26 mouse cellular contexts compared by ENCODE assay signal in genomic region chr16:38874481-38874880, GRCm38 (mm10). TPM values are rescaled to one million over a fixed set of nuclear protein-coding genes. Genes with fewer than 3 reads are reported as not detected.
DNase-seq lines count a peak whose midpoint lies in the region; ATAC-seq and TF ChIP-seq lines count a peak whose summit lies in the region.
"Had no signal": no experiment of that assay in that cellular context is flagged by ENCODE, and none has a peak within 500 bp of the region (broad histone marks: within the 10 kb centered on the region; RNA-seq: fewer than 3 reads in every experiment).

No protein-coding gene starts in this region.

- no peak overlapping the region for H3K4me3 ChIP-seq in kidney, embryonic 14.5 days (ENCODE audit: low read length)
- H3K4me3 ChIP-seq: embryonic facial prominence, embryonic 12.5 days; gastrocnemius, adult 2 months; limb, embryonic 12.5 days; liver, embryonic 15.5 days; megakaryocyte, embryonic 14.5 days had no signal

- H3K9me3 ChIP-seq in kidney, embryonic 14.5 days (ENCODE audit: control insufficient read depth, low read length): no peaks in the 10 kb centered on the region
- H3K9me3 ChIP-seq: embryonic facial prominence, embryonic 12.5 days; limb, embryonic 12.5 days; liver, embryonic 15.5 days had no signal

- DNase-seq in layer of hippocampus, adult 18-20 months (ENCODE audit: low spot score in 2 of 2): peak; percentile 7 to 38
- no peak for DNase-seq in layer of hippocampus, postnatal 25 days (ENCODE audit: extremely low spot score in 1 of 2, low spot score in 1 of 2)
- DNase-seq in brain, embryonic 14.5 days (ENCODE audit: low read depth): peak; percentile 41
- peak; percentile 67 to 82 for DNase-seq in frontal cortex, adult 2 months (ENCODE audit: extremely low spot score in 1 of 2, low spot score in 1 of 2)
- peak; percentile 34 to 43 for DNase-seq in left cerebral cortex, postnatal 36 days (ENCODE audit: low spot score in 2 of 2)
- DNase-seq in retina, postnatal 1 day: no peak
- DNase-seq: adrenal gland, postnatal 14 days; B cell, adult 2 months; cerebellum, adult 2 months; gastrocnemius, adult 2 months; heart, postnatal 4 days; kidney, adult 11 months; kidney, postnatal 14 days; thymus, adult 18-20 months had no signal

- H3K9ac ChIP-seq in kidney, embryonic 14.5 days (ENCODE audit: low read depth, low read length): no peak overlapping the region
- H3K9ac ChIP-seq: embryonic facial prominence, embryonic 12.5 days; limb, embryonic 12.5 days; liver, embryonic 15.5 days had no signal

- intact Hi-C loops in left cerebral cortex, postnatal 36 days (cut with DNase I): no loop called here

- H3K36me3 ChIP-seq in kidney, embryonic 14.5 days (ENCODE audit: control insufficient read depth, insufficient read depth, low read length): no peaks in the 10 kb centered on the region
- H3K36me3 ChIP-seq: embryonic facial prominence, embryonic 12.5 days; limb, embryonic 12.5 days; liver, embryonic 15.5 days had no signal

- no peaks in the 10 kb centered on the region for H3K27me3 ChIP-seq in kidney, embryonic 14.5 days (ENCODE audit: control insufficient read depth, insufficient read depth, low read length)
- H3K27me3 ChIP-seq: embryonic facial prominence, embryonic 12.5 days; limb, embryonic 12.5 days; liver, embryonic 15.5 days; megakaryocyte, embryonic 14.5 days had no signal

- H3K27ac ChIP-seq in kidney, embryonic 14.5 days (ENCODE audit: low read depth, low read length): no peak overlapping the region
- H3K27ac ChIP-seq: embryonic facial prominence, embryonic 12.5 days; gastrocnemius, adult 2 months; limb, embryonic 12.5 days; liver, embryonic 15.5 days had no signal

- no peak overlapping the region for H3K4me2 ChIP-seq in kidney, embryonic 14.5 days (replicated peaks; ENCODE audit: low read depth, low read length)
- H3K4me2 ChIP-seq: embryonic facial prominence, embryonic 12.5 days; limb, embryonic 12.5 days; liver, embryonic 15.5 days had no signal

- no peak for TF ChIP-seq POLR2A in brain, embryonic 14.5 days (IDR thresholded peaks at IDR 0.05; ENCODE audit: borderline replicate concordance, extremely low read depth, insufficient read depth, insufficient read length, poor library complexity, severe bottlenecking)

- no peak for ATAC-seq in kidney, embryonic 14.5 days (ENCODE audit: low FRiP score, low TSS enrichment)
- ATAC-seq: hindbrain, embryonic 16.5 days; lung, postnatal 0 days had no signal

- WGBS in kidney, embryonic 14.5 days: 28% methylated on average over 4 of the region's 4 CpGs

- no peaks in the 10 kb centered on the region for H3K4me1 ChIP-seq in kidney, embryonic 14.5 days (ENCODE audit: control insufficient read depth, insufficient read depth, low read length)
- H3K4me1 ChIP-seq: embryonic facial prominence, embryonic 12.5 days; limb, embryonic 12.5 days; liver, embryonic 15.5 days; megakaryocyte, embryonic 14.5 days had no signal

- no peak for TF ChIP-seq CTCF in brain, embryonic 14.5 days (IDR thresholded peaks at IDR 0.05; ENCODE audit: borderline replicate concordance, extremely low read depth, insufficient read depth, insufficient read length)

RNA-seq across cellular contexts. Expression of gene Igsf11, which starts 18.0 kb away (rescaled TPM):
- 10 to 100 TPM; 46.6 to 47.2 TPM for total RNA-seq in layer of hippocampus, adult 18-20 months (2021)
- total RNA-seq in layer of hippocampus, postnatal 25 days (2021): 10 to 100 TPM; 38.7 to 46.0 TPM
- polyA plus RNA-seq in brain, embryonic 14.5 days (2012; rRNA removed): 6.4 and 8.1 TPM in 2 replicates
- polyA plus RNA-seq in frontal cortex, adult 2 months (2012; rRNA removed): 35.6 and 37.4 TPM in 2 replicates
- 10 to 100 TPM; 35.6 to 52.0 TPM for total RNA-seq in left cerebral cortex, postnatal 36 days (2021)
- 1.8 and 2.0 TPM in 2 replicates for polyA plus RNA-seq in kidney, embryonic 14.5 days (2014; fragmentation: Nextera tagmentation; extraction: Ambion mirVana)
- total RNA-seq: common myeloid progenitor, adult 5-6 weeks; granulocyte monocyte progenitor cell, adult 5-6 weeks had no signal

RNA-seq across cellular contexts. Expression of gene 4930435E12Rik, which starts 45.9 kb away (rescaled TPM):
- total RNA-seq in layer of hippocampus, adult 18-20 months (2021): not detected
- total RNA-seq in layer of hippocampus, postnatal 25 days (2021): not detected
- polyA plus RNA-seq in brain, embryonic 14.5 days (2012; rRNA removed): not detected in 2 replicates
- polyA plus RNA-seq in frontal cortex, adult 2 months (2012; rRNA removed): not detected in 2 replicates
- total RNA-seq in left cerebral cortex, postnatal 36 days (2021): not detected
- polyA plus RNA-seq in kidney, embryonic 14.5 days (2014; fragmentation: Nextera tagmentation; extraction: Ambion mirVana): not detected in 2 replicates
- total RNA-seq: adrenal gland, postnatal 14 days; common myeloid progenitor, adult 5-6 weeks; gastrocnemius, adult 2 months; granulocyte monocyte progenitor cell, adult 5-6 weeks; heart, postnatal 4 days had no signal
- polyA plus RNA-seq: cerebellum, adult 2 months; embryonic facial prominence, embryonic 12.5 days; heart, embryonic 14.5 days; hindbrain, embryonic 16.5 days; limb, embryonic 12.5 days; liver, embryonic 15.5 days; lung, postnatal 0 days; neural tube, embryonic 11.5 days; small intestine, adult 2 months had no signal

Comparison
In these comparisons a context has a peak if more than half of its experiments do, and no peak if none do; other contexts are left out.
1. DNase-seq: peak in layer of hippocampus, adult 18-20 months (2 of 2), brain, embryonic 14.5 days (single experiment), frontal cortex, adult 2 months (2 of 2) and left cerebral cortex, postnatal 36 days (2 of 2); none in layer of hippocampus, postnatal 25 days (0 of 2) and retina, postnatal 1 day (single experiment).